Mouse (Mus musculus) midbrain, embryonic 11.5 days (tissue): ENCODE measurements around the gene Stn1. TPM values are rescaled to one million over a fixed set of nuclear protein-coding genes. Genes with fewer than 3 reads are reported as not detected.

Experiments
- ATAC-seq: fragments of 200-750 bp; cut with Nextera tagmentation; 2 replicates; pipeline ENCODE4 v1.8.0; 2017; ENCODE audit warnings: moderate TSS enrichment, moderate library complexity; ENCODE audit not compliant: low FRiP score
- DNase-seq: peaks from one replicate; pipeline ENCODE4 v3.0.0; 2015; ENCODE audit warnings: low spot score; ENCODE audit errors: missing footprints
- H3K27ac ChIP-seq: fragments of 300-500 bp; sonication (generic); 2 replicates; pipeline ENCODE4 v1.5.1; 2014; ENCODE audit warnings: low read depth, low read length
- H3K27me3 ChIP-seq: fragments of 300-500 bp; sonication (generic); 2 replicates; pipeline ENCODE4 v1.6.1; 2014; ENCODE audit warnings: mild to moderate bottlenecking, low read length, moderate library complexity, mixed read lengths; ENCODE audit not compliant: control insufficient read depth, insufficient read depth
- H3K36me3 ChIP-seq: fragments of 300-500 bp; sonication (generic); 2 replicates; pipeline ENCODE4 v1.6.1; 2014; ENCODE audit warnings: mild to moderate bottlenecking, low read length, moderate library complexity, mixed read lengths; ENCODE audit not compliant: control insufficient read depth, insufficient read depth
- H3K4me1 ChIP-seq: fragments of 300-500 bp; sonication (generic); 2 replicates; pipeline ENCODE4 v1.6.1; 2014; ENCODE audit warnings: low read length; ENCODE audit not compliant: control insufficient read depth, insufficient read depth
- H3K4me2 ChIP-seq: fragments of 300-500 bp; sonication (generic); 2 replicates; pipeline ENCODE4 v1.6.1; 2014; ENCODE audit warnings: mild to moderate bottlenecking, moderate library complexity
- H3K4me3 ChIP-seq: fragments of 300-500 bp; sonication (generic); 2 replicates; pipeline ENCODE4 v1.5.1; 2014; ENCODE audit warnings: low read depth, low read length
- H3K9ac ChIP-seq: fragments of 300-500 bp; sonication (generic); 2 replicates; pipeline ENCODE4 v1.6.1; 2014; ENCODE audit warnings: low read length
- H3K9me3 ChIP-seq: fragments of 300-500 bp; sonication (generic); 2 replicates; pipeline ENCODE4 v1.6.1; 2016; ENCODE audit warnings: low read length; ENCODE audit not compliant: control insufficient read depth
- WGBS: fragments of 180-500 bp; shearing (Covaris S2); extraction: QIAGEN DNeasy Blood & Tissue Kit; methylation state at CpG from one replicate; pipeline ENCODE4 v1.1.7; 2014; 5-methylcytosine and 5-hydroxymethylcytosine counted together
- polyA plus RNA-seq: library from polyadenylated mRNA; unstranded; fragments of >200 nt; fragmentation: Nextera tagmentation; extraction: Ambion mirVana; gene quantifications from 2 replicates; pipeline ENCODE4 v1.2.1, GENCODE M21; 2014

The Stn1 gene
- polyA plus RNA-seq, 1 experiment from 2014 or later, result 43.9 TPM

GRCm38 (mm10) chr19:47516879-47517278 is 20.4 kb downstream of the Stn1 start:
- no peaks in the 10 kb centered on the region for H3K9me3 ChIP-seq
- H3K36me3 ChIP-seq, result peaks cover 3% of the 10 kb centered on the region; the same call in 1 of the 2 replicates
- no peak overlapping the region for H3K9ac ChIP-seq
- no peaks in the 10 kb centered on the region for H3K27me3 ChIP-seq
- DNase-seq, result no peak
- no peak for ATAC-seq
- no peak overlapping the region for H3K4me3 ChIP-seq
- H3K4me1 ChIP-seq, result no peaks in the 10 kb centered on the region; the same call in 1 of the 2 replicates
- 92% methylated on average over 12 of the region's 12 CpGs for WGBS
- no peak overlapping the region for H3K4me2 ChIP-seq
- H3K27ac ChIP-seq, result no peak overlapping the region

- ATAC-seq (no peak), DNase-seq (no peak)
- no peak overlapping the region for H3K27ac ChIP-seq
- H3K9ac ChIP-seq, result no peak overlapping the region
- H3K27me3 ChIP-seq, result no peaks in the 10 kb centered on the region
- no peak overlapping the region for H3K4me3 ChIP-seq
- no peaks in the 10 kb centered on the region for H3K9me3 ChIP-seq
- H3K4me2 ChIP-seq, result no peak overlapping the region
- WGBS, result 69% methylated on average over 5 of the region's 5 CpGs
- peaks cover 3% of the 10 kb centered on the region; the same call in 1 of the 2 replicates for H3K36me3 ChIP-seq
- H3K4me1 ChIP-seq, result peaks cover 7% of the 10 kb centered on the region; the same call in 1 of the 2 replicates
Measured at GRCm38 (mm10) chr19:47515091-47515490, 22.2 kb downstream of the Stn1 start.

- WGBS, result 72% methylated on average over 4 of the region's 4 CpGs
- H3K36me3 ChIP-seq, result peaks cover 3% of the 10 kb centered on the region; the same call in 1 of the 2 replicates
Measured at GRCm38 (mm10) chr19:47513618-47513897, 23.7 kb downstream of the Stn1 start.

GRCm38 (mm10) chr19:47512794-47513617 is 24.3 kb downstream of the Stn1 start:
- H3K9ac ChIP-seq, result no peak overlapping the region
- H3K4me3 ChIP-seq, result no peak overlapping the region
- no peak for ATAC-seq
- H3K27ac ChIP-seq, result no peak overlapping the region
- DNase-seq, result no peak
- H3K9me3 ChIP-seq, result no peaks in the 10 kb centered on the region
- H3K27me3 ChIP-seq, result no peaks in the 10 kb centered on the region
- peaks cover 7% of the 10 kb centered on the region; the same call in 1 of the 2 replicates for H3K4me1 ChIP-seq
- H3K4me2 ChIP-seq, result no peak overlapping the region
- WGBS, result 87% methylated on average over 21 of the region's 21 CpGs
- peaks cover 3% of the 10 kb centered on the region; the same call in 1 of the 2 replicates for H3K36me3 ChIP-seq

More at GRCm38 (mm10) chr19:47513618-47513897, 23.7 kb downstream of the Stn1 start:
- DNase-seq (no peak), ATAC-seq (no peak)
- Histone ChIP-seq H3K27ac (no peak overlapping the region), H3K4me2 (no peak overlapping the region), H3K9me3 (no peaks in the 10 kb centered on the region), H3K9ac (no peak overlapping the region), H3K4me3 (no peak overlapping the region), H3K27me3 (no peaks in the 10 kb centered on the region), H3K4me1 (peaks cover 7% of the 10 kb centered on the region; the same call in 1 of the 2 replicates)

GRCm38 (mm10) chr19:47511958-47512357 is 25.3 kb downstream of the Stn1 start:
- no peaks in the 10 kb centered on the region for H3K9me3 ChIP-seq
- no peaks in the 10 kb centered on the region for H3K27me3 ChIP-seq
- no peak overlapping the region for H3K9ac ChIP-seq
- H3K4me3 ChIP-seq, result no peak overlapping the region
- no peak for ATAC-seq
- DNase-seq, result no peak
- no peak overlapping the region for H3K4me2 ChIP-seq
- WGBS, result 79% methylated on average over 6 of the region's 6 CpGs
- H3K27ac ChIP-seq, result no peak overlapping the region
- H3K4me1 ChIP-seq, result peaks cover 7% of the 10 kb centered on the region; the same call in 1 of the 2 replicates
- H3K36me3 ChIP-seq, result peaks cover 3% of the 10 kb centered on the region; the same call in 1 of the 2 replicates

GRCm38 (mm10) chr19:47511294-47511675 is 26.0 kb downstream of the Stn1 start:
- 76% methylated on average over 7 of the region's 7 CpGs for WGBS
- Histone ChIP-seq H3K27ac (no peak overlapping the region; the same call in 1 of the 2 replicates), H3K9ac (no peak overlapping the region), H3K4me1 (peaks cover 7% of the 10 kb centered on the region; the same call in 1 of the 2 replicates), H3K9me3 (no peaks in the 10 kb centered on the region), H3K27me3 (no peaks in the 10 kb centered on the region), H3K4me3 (no peak overlapping the region), H3K4me2 (no peak overlapping the region), H3K36me3 (peaks cover 3% of the 10 kb centered on the region; the same call in 1 of the 2 replicates)
- no peak for DNase-seq
- no peak for ATAC-seq

GRCm38 (mm10) chr19:47510473-47511293 is 26.6 kb downstream of the Stn1 start:
- Histone ChIP-seq H3K9me3 (no peaks in the 10 kb centered on the region), H3K4me2 (no peak overlapping the region; the same call in 1 of the 2 replicates), H3K27ac (peak overlapping the region; percentile 35; the same call in 1 of the 2 replicates), H3K27me3 (no peaks in the 10 kb centered on the region), H3K4me1 (peaks cover 7% of the 10 kb centered on the region; the same call in 1 of the 2 replicates), H3K36me3 (peaks cover 3% of the 10 kb centered on the region; the same call in 1 of the 2 replicates), H3K4me3 (no peak overlapping the region), H3K9ac (peak overlapping the region; percentile 49)
- DNase-seq (peak; percentile 89), ATAC-seq (no peak)
- WGBS, result 30% methylated on average over 25 of the region's 25 CpGs

GRCm38 (mm10) chr19:47510135-47510472 is 27.2 kb downstream of the Stn1 start:
- DNase-seq, result no peak
- Histone ChIP-seq H3K9me3 (no peaks in the 10 kb centered on the region), H3K4me2 (no peak overlapping the region), H3K27me3 (no peaks in the 10 kb centered on the region), H3K4me1 (peaks cover 7% of the 10 kb centered on the region; the same call in 1 of the 2 replicates), H3K4me3 (no peak overlapping the region), H3K9ac (no peak overlapping the region), H3K36me3 (0 out of 2 replicates have a peak, but pooled peaks cover 3% of the 10 kb centered on the region), H3K27ac (no peak overlapping the region)
- ATAC-seq, result no peak
- 90% methylated on average over 7 of the region's 7 CpGs for WGBS
